ENCODE assay signal across 22 mouse cellular contexts in genomic region chr13:36391936-36392335, GRCm38 (mm10).
DNase-seq lines count a peak whose midpoint lies in the region; TF ChIP-seq lines count a peak whose summit lies in the region.
"Had no signal": no experiment of that assay in that cellular context is flagged by ENCODE, and none has a peak within 500 bp of the region (broad histone marks: within the 10 kb centered on the region; RNA-seq: fewer than 3 reads in every experiment).

No protein-coding gene starts in this region.

- H3K9me3 ChIP-seq in CH12.LX (replicated peaks; ENCODE audit: low read length): no peaks in the 10 kb centered on the region
- H3K9me3 ChIP-seq: embryonic facial prominence, embryonic 15.5 days; forebrain, embryonic 15.5 days; heart, embryonic 10.5 days; hindbrain, embryonic 12.5 days had no signal

- H3K9ac ChIP-seq in CH12.LX (ENCODE audit: insufficient read depth, low read depth): no peak overlapping the region
- H3K9ac ChIP-seq: embryonic facial prominence, embryonic 15.5 days; forebrain, embryonic 15.5 days; hindbrain, embryonic 12.5 days had no signal

- no peak overlapping the region for H3K4me2 ChIP-seq in CH12.LX (ENCODE audit: insufficient read depth, low read depth, poor library complexity, severe bottlenecking)
- H3K4me2 ChIP-seq: embryonic facial prominence, embryonic 15.5 days; forebrain, embryonic 15.5 days; hindbrain, embryonic 12.5 days had no signal

- H3K27ac ChIP-seq in CH12.LX (ENCODE audit: insufficient read depth, low read depth): no peak overlapping the region
- H3K27ac ChIP-seq: embryonic facial prominence, embryonic 15.5 days; forebrain, embryonic 15.5 days; heart, embryonic 10.5 days; hindbrain, embryonic 12.5 days had no signal

- H3K4me3 ChIP-seq in CH12.LX (replicated peaks in 1 of 3; ENCODE audit: low read depth in 2 of 3, low read length in 2 of 3, poor library complexity in 1 of 3): no peak overlapping the region
- H3K4me3 ChIP-seq: embryonic facial prominence, embryonic 15.5 days; erythroblast, embryonic 14.5 days; forebrain, embryonic 15.5 days; heart, embryonic 10.5 days; hindbrain, embryonic 12.5 days had no signal

- peak; percentile 23 to 26 for DNase-seq in layer of hippocampus, adult 8-10 months (ENCODE audit: low spot score in 2 of 2)
- no peak for DNase-seq in layer of hippocampus, postnatal 36 days
- peak; percentile 3 for DNase-seq in 3T3-L1 (ENCODE audit: low read depth, low spot score)
- DNase-seq in CH12.LX (ENCODE audit: extremely low read depth): no peak
- DNase-seq in fibroblast of lung, adult 2 months (ENCODE audit: low read depth): peak; percentile 18
- DNase-seq in adrenal gland, postnatal 10 days: no peak
- DNase-seq: adrenal gland, postnatal 25 days; B cell, adult 2 months; cerebellum, adult 11 months; cerebellum, adult 8-10 months; cerebellum, postnatal 14 days; embryo, embryonic 11 days; gastrocnemius, postnatal 10 days; heart, adult 18-20 months; heart, postnatal 10 days; heart, postnatal 4 days had no signal

- in situ Hi-C loops in CH12.LX (cut with MboI; ENCODE audit: low pct_ligation_motif_present, low pct_unique_long_range_greater_than_20kb, low sequenced_read_pairs): no loop called here

- dilution Hi-C loops in CH12.LX (cut with MboI; ENCODE audit: extremely low pct_ligation_motif_present, extremely low pct_unique_long_range_greater_than_20kb, low sequenced_read_pairs): no loop called here

- no peak for TF ChIP-seq CTCF in CH12.LX (conservative IDR thresholded peaks at IDR 0.05 in 1 of 2, IDR thresholded peaks at IDR 0.05 in 1 of 2; ENCODE audit: low read depth in 2 of 2, low read length in 2 of 2)

- no peaks in the 10 kb centered on the region for H3K27me3 ChIP-seq in CH12.LX (replicated peaks)
- H3K27me3 ChIP-seq: embryonic facial prominence, embryonic 15.5 days; forebrain, embryonic 15.5 days; hindbrain, embryonic 12.5 days; Patski had no signal

- no peaks in the 10 kb centered on the region for H3K79me2 ChIP-seq in CH12.LX (replicated peaks; ENCODE audit: control insufficient read depth, extremely low read depth, insufficient read depth, poor library complexity, severe bottlenecking)

- no peak for TF ChIP-seq POLR2A in CH12.LX (IDR thresholded peaks at IDR 0.05; ENCODE audit: low read depth, low read length)

- no peak for TF ChIP-seq RAD21 in CH12.LX (IDR thresholded peaks at IDR 0.05; ENCODE audit: low read depth, low read length)

- TF ChIP-seq EP300 in CH12.LX (IDR thresholded peaks at IDR 0.05; ENCODE audit: low read length): no peak

- peaks cover 3 to 13% of the 10 kb centered on the region in 2 experiments for H3K4me1 ChIP-seq in CH12.LX (ENCODE audit: control insufficient read depth in 1 of 2, insufficient read depth in 2 of 2)
- H3K4me1 ChIP-seq: embryonic facial prominence, embryonic 15.5 days; forebrain, embryonic 15.5 days; hindbrain, embryonic 12.5 days had no signal

- peaks cover 0 to 23% of the 10 kb centered on the region in 2 experiments for H3K36me3 ChIP-seq in CH12.LX (replicated peaks in 1 of 2; ENCODE audit: control insufficient read depth in 1 of 2, insufficient read depth in 1 of 2, low read length in 1 of 2)
- H3K36me3 ChIP-seq: embryonic facial prominence, embryonic 15.5 days; forebrain, embryonic 15.5 days; heart, embryonic 10.5 days; hindbrain, embryonic 12.5 days had no signal

TF ChIP-seq in CH12.LX, 34 proteins besides CTCF, POLR2A, EP300 and RAD21:
- TF ChIP-seq CHD1 (IDR thresholded peaks at IDR 0.05; ENCODE audit: low read depth, low read length) (no peak), POLR2AphosphoS2 (IDR thresholded peaks at IDR 0.05; ENCODE audit: low read depth, low read length) (no peak), BHLHE40 (IDR thresholded peaks at IDR 0.05; ENCODE audit: low read depth, low read length) (peak; percentile 21; the same call in 1 of the 2 replicates)

Comparison
In these comparisons a context has a peak if more than half of its experiments do, and no peak if none do; other contexts are left out.
1. DNase-seq: peak in layer of hippocampus, adult 8-10 months (2 of 2), 3T3-L1 (single experiment) and fibroblast of lung, adult 2 months (single experiment); none in layer of hippocampus, postnatal 36 days (0 of 2), CH12.LX (single experiment) and adrenal gland, postnatal 10 days (single experiment).